Mouse (Mus musculus) liver, postnatal 0 days (tissue): ENCODE measurements at regions not wholly inside any gene's neighbourhood (a gene's known extent, or its start where the extent isn't known, plus 50 kb on each side); places are given as distances from the start of the nearest gene placed in this dataset.

Experiments used
- CTCF ChIP-seq: sonication (generic); IDR thresholded peaks from 2 replicates; pipeline ENCODE4 v1.5.1; 2016; ENCODE audit warnings: antibody characterized with exemption, low read depth
- EP300 ChIP-seq: IDR thresholded peaks from 2 replicates; pipeline ENCODE4 v1.6.1; 2016; ENCODE audit warnings: antibody characterized with exemption, low read depth, mild to moderate bottlenecking

DNA sequence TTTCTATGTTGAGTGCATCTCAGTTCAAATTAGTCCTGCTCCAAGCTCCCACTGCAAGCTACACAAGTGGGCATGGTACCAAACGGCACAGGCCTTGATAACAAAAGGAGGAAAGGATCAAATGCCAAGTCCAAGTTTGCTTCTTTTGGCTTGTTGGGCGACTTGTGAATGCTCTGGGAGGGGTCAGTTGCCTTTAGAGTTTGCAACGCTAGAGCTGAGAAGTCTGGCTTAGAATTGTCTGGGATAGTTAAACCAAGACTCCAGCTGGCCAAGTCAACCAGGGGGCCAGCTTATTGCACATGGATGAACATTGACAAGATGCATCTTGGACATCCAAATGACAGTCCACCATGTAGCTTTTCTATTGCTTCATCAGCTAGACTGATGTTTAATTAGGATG is 187.5 kb upstream of the Ccdc122 start:
- TF ChIP-seq CTCF (no peak), EP300 (no peak)
